Mouse (Mus musculus): ENCODE measurements at regions not wholly inside any gene's neighbourhood (a gene's known extent, or its start where the extent isn't known, plus 50 kb on each side); places are given as distances from the start of the nearest gene placed in this dataset.

GRCm38 (mm10) chr7:117259674-117260294 lies 121.0 kb upstream of the Xylt1 start:
- in situ Hi-C loops (cut with MboI, MseI) = no loop called here

- in situ Hi-C loops (cut with MboI, MseI) = no loop called here
Observed at GRCm38 (mm10) chr7:117260596-117260995, 120.2 kb upstream of the Xylt1 start.

DNA sequence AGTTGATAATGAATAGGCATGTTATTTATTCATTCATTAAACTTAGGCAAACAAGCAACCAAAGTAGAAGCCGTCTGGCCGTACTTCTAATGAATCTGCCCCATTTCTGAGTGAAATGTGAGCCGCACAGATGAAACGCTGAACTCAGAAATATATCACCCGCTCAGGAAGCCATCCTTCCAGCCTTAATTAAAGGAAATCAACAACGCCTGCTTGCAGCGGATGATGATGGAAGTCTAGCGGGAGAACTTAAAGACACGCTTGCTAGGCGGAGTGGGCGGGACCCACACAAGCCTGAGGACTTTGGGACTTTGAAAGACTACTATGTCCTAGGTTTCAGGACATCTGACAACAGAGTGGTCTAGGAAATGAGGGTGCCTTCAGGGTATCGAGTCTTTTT lies 117.7 kb upstream of the Xylt1 start:
- in situ Hi-C loops (cut with MboI, MseI) = no loop called here

DNA sequence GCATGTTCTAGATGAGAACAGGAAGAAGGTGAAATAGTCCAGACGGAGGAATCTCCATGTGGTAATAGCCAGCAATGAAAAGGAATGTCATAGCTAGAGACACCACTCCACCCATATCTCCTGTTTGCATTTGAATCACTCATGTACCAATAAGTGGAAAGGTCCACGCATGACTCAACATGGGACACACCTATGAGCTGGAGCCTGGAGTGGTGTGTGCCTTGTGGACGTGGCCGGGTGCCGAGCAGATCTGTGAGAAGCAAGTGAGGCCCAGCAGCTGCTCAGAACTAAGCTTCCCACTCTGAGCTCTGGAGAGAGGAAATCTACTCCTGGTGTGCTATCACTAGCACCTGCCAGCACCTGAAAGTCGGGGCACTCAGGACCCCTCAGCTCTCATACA lies 116.4 kb upstream of the Xylt1 start:
- in situ Hi-C loops (cut with MboI, MseI) = no loop called here

GRCm38 (mm10) chr7:117268096-117268495 lies 112.7 kb upstream of the Xylt1 start:
- in situ Hi-C loops (cut with MboI, MseI) = no loop called here

DNA sequence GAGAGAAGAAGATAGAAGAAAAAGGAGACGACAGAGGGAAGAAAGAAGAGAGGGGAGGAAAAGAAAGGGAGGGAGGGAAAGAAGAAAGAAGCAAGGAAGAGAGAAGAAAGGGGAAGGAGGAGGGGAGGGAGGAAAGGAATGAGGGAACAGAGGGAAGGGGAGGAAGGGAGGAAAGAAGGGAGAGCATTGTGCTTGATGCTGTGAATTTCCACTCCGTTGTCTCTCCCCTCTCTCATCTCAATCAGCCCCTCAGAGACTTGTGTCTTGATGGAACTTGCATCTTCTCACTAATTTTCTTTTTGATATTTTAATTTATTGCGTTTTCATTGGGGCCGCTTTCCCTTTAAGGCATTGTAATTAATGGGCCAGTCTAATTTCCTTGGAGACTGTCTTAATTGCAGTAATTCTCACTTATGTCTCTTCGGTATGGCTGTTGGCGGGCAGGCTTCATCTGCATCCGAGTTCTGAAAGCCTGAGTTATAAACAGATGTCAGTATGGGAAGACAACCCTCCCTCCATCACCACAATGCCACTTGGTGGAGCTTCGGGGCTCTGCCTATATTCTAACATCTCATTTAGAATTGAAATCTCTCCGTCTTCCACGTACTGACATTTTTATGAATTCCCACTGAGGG lies 111.4 kb upstream of the Xylt1 start:
- in situ Hi-C loops (cut with MboI, MseI) = no loop called here

DNA sequence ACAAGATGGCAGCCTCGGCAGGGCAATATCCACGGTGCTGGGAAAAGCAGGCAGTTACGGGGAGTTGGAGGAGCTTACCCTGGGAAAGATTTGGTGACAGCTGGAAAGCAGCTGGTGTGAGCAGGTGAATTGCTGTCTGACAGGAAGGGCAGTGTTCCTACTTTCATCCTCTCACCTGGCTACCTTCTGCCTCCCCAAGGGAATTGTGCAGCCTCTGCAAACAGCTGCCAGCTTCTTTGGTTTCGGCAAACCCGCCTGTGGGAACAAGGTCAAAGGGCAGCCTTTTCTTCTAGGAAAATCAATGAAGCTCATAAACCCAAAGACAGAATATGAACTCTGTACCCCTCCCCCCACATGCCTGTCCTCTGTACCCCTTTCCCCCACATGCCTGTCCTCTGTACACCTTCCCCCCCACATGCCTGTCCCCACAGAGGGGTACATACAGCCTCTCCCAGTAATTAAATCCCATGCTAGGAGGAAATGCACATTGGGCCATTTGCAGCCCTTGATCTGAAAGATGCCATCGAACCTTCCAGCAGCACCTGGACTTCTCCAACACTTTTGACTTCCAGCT lies 102.3 kb upstream of the Xylt1 start:
- in situ Hi-C loops (cut with MboI, MseI) = no loop called here

DNA sequence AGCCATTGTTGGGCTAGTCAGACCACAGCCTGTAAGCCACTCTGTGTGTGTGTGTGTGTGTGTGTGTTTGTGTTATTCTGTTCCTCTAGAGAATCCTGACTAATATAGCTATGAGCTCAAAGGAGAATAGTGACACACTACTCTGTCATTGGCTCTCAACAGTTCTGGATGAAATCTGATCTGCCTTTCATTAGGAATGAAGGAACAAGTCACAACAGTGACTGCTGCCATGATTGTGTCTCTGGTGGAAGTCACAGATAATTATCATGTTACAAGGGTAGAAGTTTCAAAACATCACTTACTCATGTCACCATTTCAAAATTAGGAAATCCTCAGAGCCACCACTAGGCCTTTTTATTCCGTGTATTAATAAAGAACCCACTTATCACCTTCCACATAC lies 98.6 kb upstream of the Xylt1 start:
- in situ Hi-C loops (cut with MboI, MseI) = no loop called here

GRCm38 (mm10) chr7:117285206-117285605 lies 95.6 kb upstream of the Xylt1 start:
- in situ Hi-C loops (cut with MboI, MseI) = no loop called here

- in situ Hi-C loops (cut with MboI, MseI) = no loop called here
Observed at GRCm38 (mm10) chr7:117285985-117286384, 94.8 kb upstream of the Xylt1 start.

DNA sequence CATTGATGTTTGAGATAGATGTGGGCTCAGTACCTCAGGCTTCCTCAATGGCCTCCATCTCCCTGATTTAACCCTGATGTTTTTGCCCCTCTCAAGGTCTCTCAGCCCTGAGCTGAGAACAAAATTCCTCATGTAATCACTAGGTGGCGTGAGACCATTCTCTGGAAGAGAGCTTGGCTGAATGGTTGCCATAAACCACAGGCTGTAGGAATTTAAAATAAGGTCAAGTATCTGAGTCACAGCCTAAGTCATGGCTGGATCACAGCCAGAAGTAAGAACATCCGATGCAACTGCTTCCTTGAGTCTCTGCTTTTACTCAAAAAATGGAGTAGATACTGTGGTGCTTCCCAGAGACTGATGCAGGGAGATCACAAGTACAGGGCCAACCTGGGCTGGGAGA lies 77.1 kb upstream of the Xylt1 start:
- in situ Hi-C loops (cut with MboI, MseI) = no loop called here

GRCm38 (mm10) chr7:117310586-117311200 lies 70.1 kb upstream of the Xylt1 start:
- in situ Hi-C loops (cut with MboI, MseI) = no loop called here

DNA sequence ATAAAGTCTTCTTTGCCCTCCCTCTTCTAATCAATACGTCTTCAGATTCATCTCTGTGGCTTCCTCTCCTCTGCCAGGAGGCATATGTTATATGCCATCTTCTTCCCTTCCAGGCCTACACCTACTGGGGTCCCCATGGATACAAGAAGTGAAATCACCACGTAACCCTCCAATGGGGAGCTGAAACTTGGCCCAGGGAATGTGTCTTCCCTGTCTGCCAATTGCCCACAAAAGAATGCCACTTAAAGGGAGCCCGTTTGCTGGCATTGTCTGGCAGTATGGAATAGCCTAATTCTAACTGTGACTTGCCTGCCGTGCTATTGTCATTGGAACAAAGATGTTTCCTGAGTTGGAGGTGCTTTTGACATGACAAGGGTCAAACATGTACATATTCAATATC lies 69.5 kb upstream of the Xylt1 start:
- in situ Hi-C loops (cut with MboI, MseI) = no loop called here

- in situ Hi-C loops (cut with MboI, MseI) = no loop called here
Observed at GRCm38 (mm10) chr7:117316126-117316805, 64.5 kb upstream of the Xylt1 start.

DNA sequence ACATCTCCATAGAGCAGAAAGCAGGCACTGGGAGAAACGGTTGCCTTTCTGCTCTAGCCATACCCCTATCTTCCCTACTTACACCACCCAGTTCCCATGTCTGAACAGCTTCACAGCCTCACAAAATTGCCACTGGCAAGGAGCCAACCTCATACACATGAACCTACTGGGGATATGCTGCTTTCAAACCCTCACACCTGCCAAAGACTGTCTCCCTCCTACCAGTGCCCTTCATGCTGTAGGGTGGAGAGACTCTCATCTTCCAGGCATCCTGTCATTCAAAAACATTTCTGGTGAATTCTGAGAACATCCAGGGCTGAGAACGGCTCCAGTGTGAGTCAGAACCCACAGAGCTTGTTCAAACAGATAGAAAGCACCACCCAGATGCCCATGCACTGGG lies 63.4 kb upstream of the Xylt1 start:
- in situ Hi-C loops (cut with MboI, MseI) = no loop called here

DNA sequence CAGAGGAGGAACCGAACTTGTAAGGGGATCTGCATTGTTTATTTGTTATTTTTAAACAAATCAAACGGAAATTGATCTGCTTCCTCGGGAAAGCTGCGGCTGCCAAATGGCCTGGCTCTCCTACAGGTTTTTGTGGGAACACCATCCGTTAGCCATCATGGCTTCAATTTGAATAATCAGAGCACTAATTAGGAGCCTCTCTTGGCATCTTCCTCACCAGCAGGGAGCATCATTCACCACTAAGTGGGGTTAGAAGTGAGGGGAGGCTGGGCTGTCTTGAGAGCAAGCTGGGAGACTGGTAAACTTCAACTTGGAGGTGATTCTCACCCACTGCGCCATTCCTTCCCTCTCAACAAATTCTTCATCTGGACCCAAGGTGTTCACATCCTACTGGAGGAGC lies 60.2 kb upstream of the Xylt1 start:
- in situ Hi-C loops (cut with MboI, MseI) = no loop called here
